Comparison of ENCODE assay signal across 8 mouse cellular contexts in the genomic region with DNA sequence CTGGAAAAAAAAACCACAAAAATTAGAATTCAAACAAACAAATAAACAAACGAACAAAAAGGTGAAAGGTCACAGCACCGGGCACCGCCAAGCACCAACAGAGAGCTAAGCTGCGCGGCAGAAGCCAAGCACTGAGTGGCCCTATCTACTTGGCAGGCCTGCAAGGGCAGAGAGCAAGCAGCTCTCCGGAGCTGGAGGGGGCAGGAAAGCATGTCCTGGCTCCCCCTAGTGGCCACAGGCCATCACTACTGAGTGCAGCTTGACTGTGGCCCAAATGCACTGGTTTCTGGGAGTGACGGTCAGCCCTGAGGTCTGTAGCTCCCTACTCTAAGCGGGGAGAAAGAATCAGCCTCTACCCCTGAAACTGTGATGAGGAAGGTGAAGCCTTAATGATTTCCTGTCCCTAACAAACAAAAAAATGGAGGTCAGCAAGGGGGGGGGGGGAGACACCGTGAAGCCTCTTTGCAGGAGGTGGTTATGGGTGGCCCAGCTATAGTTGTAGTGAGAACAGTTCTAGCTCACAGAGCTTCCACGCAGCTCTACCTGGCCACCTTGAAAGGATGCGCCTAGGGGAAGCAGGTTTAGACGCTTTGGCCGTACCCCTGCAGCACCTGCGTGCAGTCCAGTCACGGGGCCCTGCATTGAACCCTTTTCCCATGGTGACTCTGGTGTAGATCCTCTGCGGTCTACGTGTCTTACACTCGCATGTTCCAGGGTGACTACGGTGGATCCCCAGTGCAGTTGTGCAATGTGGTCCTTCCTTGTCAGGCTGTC.
A peak's percentile ranks its signal among the peaks of the same experiment; 100 is the strongest.
DNase-seq lines count a peak whose midpoint lies in the region; ATAC-seq lines count a peak whose summit lies in the region.

No protein-coding gene starts in this region.

- no peaks in the 10 kb centered on the region for H3K4me1 ChIP-seq in forebrain, embryonic 10.5 days
- peaks cover 9 to 21% of the 10 kb centered on the region in 2 experiments for H3K4me1 ChIP-seq in heart, embryonic 14.5 days (ENCODE audit: control insufficient read depth in 2 of 2, insufficient read depth in 2 of 2, low read length in 2 of 2)
- H3K4me1 ChIP-seq in liver, embryonic 13.5 days (replicated peaks), result peaks cover 4% of the 10 kb centered on the region; the same call in 1 of the 2 replicates
- no peaks in the 10 kb centered on the region for H3K4me1 ChIP-seq in stomach, embryonic 14.5 days (ENCODE audit: control insufficient read depth, insufficient read depth, low read length)

- no peak overlapping the region for H3K4me2 ChIP-seq in heart, embryonic 14.5 days (ENCODE audit: low read length)
- H3K4me2 ChIP-seq in liver, embryonic 13.5 days, result no peak overlapping the region
- no peak overlapping the region for H3K4me2 ChIP-seq in stomach, embryonic 14.5 days (replicated peaks; ENCODE audit: low read depth, low read length)

- H3K36me3 ChIP-seq in forebrain, embryonic 10.5 days (replicated peaks), result no peaks in the 10 kb centered on the region
- H3K36me3 ChIP-seq in heart, embryonic 14.5 days (ENCODE audit: control insufficient read depth, insufficient read depth, low read length), result peaks cover 4% of the 10 kb centered on the region; the same call in 1 of the 2 replicates
- no peaks in the 10 kb centered on the region for H3K36me3 ChIP-seq in liver, embryonic 13.5 days
- H3K36me3 ChIP-seq in stomach, embryonic 14.5 days (ENCODE audit: control insufficient read depth, insufficient read depth, low read length), result 0 out of 2 replicates have a peak, but pooled peaks cover 4% of the 10 kb centered on the region

- DNase-seq in CD4-positive, CD25-positive, alpha-beta regulatory T cell, adult 2 months (ENCODE audit: low read depth, low spot score), result peak; percentile 86
- DNase-seq in c-Kit-positive CD71-negative TER-119-negative erythroid progenitor cells, embryonic 14.5 days (ENCODE audit: low read depth), result peak; percentile 61
- DNase-seq in forebrain, embryonic 10.5 days (ENCODE audit: extremely low spot score, low spot score), result peak; percentile 82
- DNase-seq in kidney, postnatal 10 days, result peak; percentile 94
- DNase-seq in liver, embryonic 13.5 days, result peak; percentile 53
- peak; percentile 84 for DNase-seq in neural tube, embryonic 10.5 days (ENCODE audit: extremely low spot score, low spot score)

- no peaks in the 10 kb centered on the region for H3K27me3 ChIP-seq in forebrain, embryonic 10.5 days (ENCODE audit: poor library complexity, severe bottlenecking)
- no peaks in the 10 kb centered on the region for H3K27me3 ChIP-seq in heart, embryonic 14.5 days (ENCODE audit: control insufficient read depth, insufficient read depth, low read length)
- H3K27me3 ChIP-seq in liver, embryonic 13.5 days, result no peaks in the 10 kb centered on the region
- H3K27me3 ChIP-seq in stomach, embryonic 14.5 days (ENCODE audit: control insufficient read depth, insufficient read depth, low read length), result no peaks in the 10 kb centered on the region

- 59% methylated on average over 19 of the region's 19 CpGs for WGBS in forebrain, embryonic 10.5 days
- WGBS in heart, embryonic 14.5 days, result 53% methylated on average over 19 of the region's 19 CpGs
- 50% methylated on average over 19 of the region's 19 CpGs for WGBS in liver, embryonic 13.5 days (ENCODE audit: insufficient replicate concordance)
- 56% methylated on average over 19 of the region's 19 CpGs for WGBS in stomach, embryonic 14.5 days

- H3K9ac ChIP-seq in heart, embryonic 14.5 days (ENCODE audit: low read length), result no peak overlapping the region
- no peak overlapping the region for H3K9ac ChIP-seq in liver, embryonic 13.5 days
- H3K9ac ChIP-seq in stomach, embryonic 14.5 days (replicated peaks; ENCODE audit: low read depth, low read length), result no peak overlapping the region

- H3K27ac ChIP-seq in forebrain, embryonic 10.5 days, result no peak overlapping the region
- no peak overlapping the region for H3K27ac ChIP-seq in heart, embryonic 14.5 days (replicated peaks in 1 of 2; ENCODE audit: control insufficient read depth in 1 of 2, insufficient read depth in 1 of 2, low read depth in 2 of 2, low read length in 2 of 2)
- H3K27ac ChIP-seq in liver, embryonic 13.5 days, result no peak overlapping the region
- no peak overlapping the region for H3K27ac ChIP-seq in stomach, embryonic 14.5 days (ENCODE audit: low read length)

- ATAC-seq in heart, embryonic 14.5 days (ENCODE audit: insufficient number of reproducible peaks, insufficient read depth, low FRiP score, low read depth), result peak; percentile 74
- ATAC-seq in liver, embryonic 13.5 days (ENCODE audit: low read depth), result peak; percentile 71
- peak; percentile 85 for ATAC-seq in stomach, embryonic 14.5 days (ENCODE audit: insufficient number of reproducible peaks, insufficient read depth, low FRiP score, low read depth)

- H3K9me3 ChIP-seq in forebrain, embryonic 10.5 days, result no peaks in the 10 kb centered on the region
- no peaks in the 10 kb centered on the region for H3K9me3 ChIP-seq in heart, embryonic 14.5 days (ENCODE audit: control insufficient read depth, low read length)
- no peaks in the 10 kb centered on the region for H3K9me3 ChIP-seq in liver, embryonic 13.5 days (replicated peaks)
- no peaks in the 10 kb centered on the region for H3K9me3 ChIP-seq in stomach, embryonic 14.5 days (ENCODE audit: control insufficient read depth, low read depth, low read length)

- no peak overlapping the region for H3K4me3 ChIP-seq in forebrain, embryonic 10.5 days
- H3K4me3 ChIP-seq in heart, embryonic 14.5 days (ENCODE audit: control insufficient read depth in 1 of 2, insufficient read depth in 1 of 2, low read depth in 1 of 2, low read length in 2 of 2), result no peak overlapping the region
- H3K4me3 ChIP-seq in liver, embryonic 13.5 days (replicated peaks), result no peak overlapping the region
- no peak overlapping the region for H3K4me3 ChIP-seq in stomach, embryonic 14.5 days (ENCODE audit: low read depth, low read length)
